Mouse (Mus musculus) NIH3T3 (cell line): ENCODE measurements around the gene Syt6.

Experiments
- DNase-seq: peaks from one replicate; pipeline ENCODE4 v3.0.0-alpha.2; 2012; ENCODE audit warnings: low read depth

Syt6 gene

DNA sequence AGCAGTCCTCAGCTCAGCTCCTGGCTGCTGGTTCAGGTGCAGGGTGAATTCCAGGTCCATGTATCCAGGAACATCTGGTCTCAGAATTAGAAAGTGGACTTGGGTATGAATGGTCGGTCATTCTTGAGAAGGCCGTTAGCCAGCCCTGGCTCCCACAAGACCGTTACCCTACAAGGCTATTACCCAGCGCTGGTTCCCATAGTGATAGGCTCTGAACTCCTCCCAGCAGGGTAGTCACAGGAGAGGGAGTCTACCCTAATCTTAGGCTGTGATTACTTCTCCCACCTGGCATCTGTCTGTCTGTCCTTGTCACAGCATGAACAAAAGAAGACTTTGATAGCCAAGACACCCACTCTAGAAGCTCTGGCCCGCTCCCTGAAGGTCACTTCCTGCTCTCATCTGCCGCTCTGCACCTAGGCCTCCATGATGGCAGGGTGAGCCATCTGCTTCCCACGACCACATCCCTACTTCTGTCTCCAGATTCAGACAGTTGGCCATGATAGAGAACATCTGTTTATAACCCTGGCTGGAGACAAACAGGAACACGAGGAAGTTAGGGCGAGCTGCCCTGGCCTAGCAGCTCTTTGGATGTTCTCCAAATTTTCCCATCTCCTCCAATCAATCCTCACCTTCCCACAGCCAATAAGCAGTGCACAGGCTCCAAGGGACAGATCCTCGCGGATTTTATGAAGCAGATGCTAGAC, 72.3 kb downstream of the Syt6 start:
- no peak for DNase-seq

DNA sequence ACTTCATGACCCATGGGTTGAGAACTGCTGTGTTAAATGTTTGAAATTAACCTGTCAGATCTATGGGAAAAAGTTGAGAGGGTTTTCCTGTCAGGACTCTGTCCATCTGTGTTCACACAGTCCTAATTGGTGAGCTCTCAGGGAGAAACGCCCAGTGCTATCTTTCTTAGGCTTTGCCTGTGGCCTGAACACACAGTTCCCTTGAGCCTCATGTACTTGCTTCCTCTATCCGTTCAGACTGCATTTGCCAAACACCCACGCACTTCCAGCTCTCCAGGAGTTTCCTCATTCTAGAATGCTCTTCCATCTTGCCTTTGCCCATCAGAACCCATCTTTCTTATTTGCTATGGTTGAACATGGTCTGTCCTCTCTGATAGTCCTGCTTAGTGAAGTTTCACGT, 73.5 kb downstream of the Syt6 start:
- DNase-seq = no peak

- no peak for DNase-seq
Observed at GRCm38 (mm10) chr3:103649716-103650115, 74.7 kb downstream of the Syt6 start.

GRCm38 (mm10) chr3:103650406-103650805, 75.4 kb downstream of the Syt6 start:
- no peak for DNase-seq

GRCm38 (mm10) chr3:103660012-103660411, 85.0 kb downstream of the Syt6 start:
- DNase-seq = peak; percentile 64

- DNase-seq = no peak
Observed at GRCm38 (mm10) chr3:103661714-103662113, 86.7 kb downstream of the Syt6 start.

GRCm38 (mm10) chr3:103663385-103663784, 88.4 kb downstream of the Syt6 start:
- no peak for DNase-seq

- DNase-seq = no peak
Observed at GRCm38 (mm10) chr3:103672113-103672512, 97.1 kb downstream of the Syt6 start.

DNA sequence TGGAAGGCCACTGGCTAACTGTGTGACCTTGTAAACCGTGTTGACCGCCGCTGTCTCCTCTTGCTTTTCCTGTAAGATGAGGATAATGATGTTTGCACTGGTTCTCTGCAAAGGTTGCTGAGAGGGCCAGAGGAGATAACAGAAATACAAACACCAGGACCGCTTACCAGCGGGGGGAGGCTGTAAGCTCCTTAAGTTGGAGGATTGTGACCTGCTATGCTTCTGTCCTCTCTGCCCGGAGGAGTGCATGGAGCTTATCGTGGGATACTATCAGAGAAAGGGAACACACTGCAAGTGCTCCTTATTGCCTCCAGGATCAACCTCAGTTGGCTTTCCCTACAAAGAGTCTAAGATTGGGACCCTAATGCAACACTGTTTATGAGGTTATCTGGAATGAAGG, 97.7 kb downstream of the Syt6 start:
- no peak for DNase-seq

DNA sequence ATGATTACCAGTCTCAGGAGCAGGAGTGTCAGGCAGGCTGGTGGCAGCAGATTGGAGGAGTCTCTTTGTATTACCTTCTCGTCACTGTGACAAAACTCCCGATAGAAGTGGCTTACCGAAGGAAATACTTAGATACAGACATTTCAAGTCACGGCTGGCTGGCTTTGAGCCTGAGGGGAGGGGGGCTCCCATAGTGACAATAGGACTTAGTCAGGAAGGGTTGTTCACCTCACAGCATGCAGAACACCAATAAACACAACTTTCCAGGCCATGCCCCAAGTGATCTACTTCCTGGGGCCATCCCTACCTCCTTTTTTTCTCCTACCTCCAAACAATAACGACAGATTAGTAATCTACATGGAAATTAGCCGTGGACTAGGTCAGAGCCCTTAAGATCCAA, 103.8 kb downstream of the Syt6 start:
- DNase-seq = no peak

DNA sequence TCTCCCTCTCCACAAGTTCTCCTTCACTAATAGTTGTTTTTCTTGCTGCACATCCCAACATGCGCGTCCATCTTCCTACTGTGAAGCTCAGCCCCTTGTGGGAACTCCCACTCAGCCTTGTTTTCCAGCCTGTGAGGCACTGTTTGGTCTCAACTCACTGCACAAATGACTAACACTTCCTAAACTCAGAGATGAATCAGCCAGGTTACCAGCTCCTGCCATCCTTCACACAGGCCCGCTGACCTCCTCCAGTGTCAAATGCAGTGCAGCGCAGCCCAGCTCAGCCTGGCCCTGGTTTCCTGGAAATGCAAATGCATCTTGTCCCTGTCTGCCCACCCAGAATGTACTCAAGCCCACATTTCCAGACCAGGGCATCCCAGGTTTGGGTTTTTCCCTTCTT, 107.4 kb downstream of the Syt6 start:
- peak; percentile 71 for DNase-seq

- peak; percentile 80 for DNase-seq
Observed at GRCm38 (mm10) chr3:103683234-103683965, 108.4 kb downstream of the Syt6 start.

GRCm38 (mm10) chr3:103683966-103684319, 108.9 kb downstream of the Syt6 start:
- DNase-seq = no peak

GRCm38 (mm10) chr3:103689043-103689442, 114.0 kb downstream of the Syt6 start:
- DNase-seq = no peak

DNA sequence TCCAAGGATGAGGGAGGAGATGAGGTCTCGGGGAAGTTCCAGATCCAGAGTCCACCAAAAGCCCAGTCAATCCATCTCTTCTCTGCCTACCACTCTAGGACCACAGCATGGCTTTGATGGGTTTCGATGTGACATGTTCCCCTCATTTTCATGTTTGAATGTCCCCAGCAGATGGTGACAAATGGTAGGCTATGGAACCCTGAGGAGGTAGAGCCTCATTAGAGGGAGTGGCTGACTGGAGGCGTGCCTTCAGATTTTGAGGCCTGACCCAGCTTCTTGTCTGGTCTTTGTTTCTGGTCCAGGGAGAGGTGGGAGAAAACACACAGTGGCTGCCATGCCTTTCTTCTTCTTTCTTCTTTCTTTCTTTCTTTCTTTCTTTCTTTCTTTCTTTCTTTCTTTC, 115.5 kb downstream of the Syt6 start:
- peak; percentile 45 for DNase-seq
